Mouse (Mus musculus) large intestine, adult 2 months (tissue): ENCODE measurements around the gene Bdnf. TPM values are rescaled to one million over a fixed set of nuclear protein-coding genes. Genes with fewer than 3 reads are reported as not detected.

ENCODE experiments used
- DNase-seq: peaks from one replicate; pipeline ENCODE4 v3.0.0-alpha.2; 2012; ENCODE audit warnings: low read depth, low spot score
- WGBS: fragments of 180-500 bp; shearing (Covaris S2); methylation state at CpG from one replicate; pipeline ENCODE4 v1.1.7; 2018; 5-methylcytosine and 5-hydroxymethylcytosine counted together
- polyA plus RNA-seq: library from polyadenylated mRNA; depleted of rRNA; stranded (reverse); fragments of >200 nt; gene quantifications from 2 replicates; pipeline ENCODE4 v1.2.3, GENCODE M21; 2012; rRNA removed

Bdnf gene
- polyA plus RNA-seq, 1 experiment: 0.04 TPM

- WGBS: 74% methylated on average over 2 of the region's 2 CpGs
- no peak for DNase-seq
Measured at GRCm38 (mm10) chr2:109756305-109756704, 81.8 kb downstream of the Bdnf start.

GRCm38 (mm10) chr2:109766772-109767171 lies 92.3 kb downstream of the Bdnf start:
- 72% methylated on average over 2 of the region's 2 CpGs for WGBS
- DNase-seq: no peak

- WGBS: 78% methylated on average over 3 of the region's 3 CpGs
- no peak for DNase-seq
Measured at GRCm38 (mm10) chr2:109768814-109769213, 94.3 kb downstream of the Bdnf start.

GRCm38 (mm10) chr2:109776374-109776773 lies 101.9 kb downstream of the Bdnf start:
- DNase-seq: no peak
- 72% methylated on average over 6 of the region's 6 CpGs for WGBS

Other genes starting within 250 kb of the Bdnf start
- gene Lin7c, start 216.2 kb downstream of the Bdnf start, polyA plus RNA-seq: 8.0 and 9.6 TPM in 2 replicates
- 44.2 and 78.8 TPM in 2 replicates for gene Lgr4, start 242.9 kb downstream of the Bdnf start, polyA plus RNA-seq